Mouse (Mus musculus): ENCODE data around the gene Ppm1j.

The Ppm1j gene

DNA sequence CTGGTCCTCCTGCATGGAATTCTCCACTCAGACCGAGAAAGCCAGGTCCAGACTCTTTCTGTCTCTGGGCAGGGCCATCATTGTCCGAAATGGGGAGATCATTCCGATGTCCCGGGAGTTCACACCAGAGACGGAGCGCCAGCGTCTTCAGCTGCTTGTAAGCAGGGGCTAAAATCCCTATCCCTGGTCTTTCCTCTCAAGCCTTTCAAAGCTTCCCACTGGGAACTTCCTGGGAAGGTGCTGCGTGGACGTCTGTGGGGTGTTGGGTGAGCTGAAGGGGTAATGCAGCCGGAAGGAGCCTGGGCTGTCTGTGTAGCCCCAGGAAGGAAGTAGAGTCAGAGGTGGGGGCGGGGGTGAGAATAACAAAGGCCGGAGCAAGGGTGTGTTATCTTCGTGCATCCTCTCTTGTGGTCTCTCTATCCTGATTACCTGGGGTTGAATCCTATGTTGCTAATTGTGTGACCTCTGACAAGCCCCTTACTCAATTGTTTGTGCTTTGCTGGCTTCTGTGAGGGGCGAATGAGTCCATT is 3.2 kb downstream of the Ppm1j start:
- no peak for DNase-seq (ENCODE audit: low read depth, low spot score)

DNA sequence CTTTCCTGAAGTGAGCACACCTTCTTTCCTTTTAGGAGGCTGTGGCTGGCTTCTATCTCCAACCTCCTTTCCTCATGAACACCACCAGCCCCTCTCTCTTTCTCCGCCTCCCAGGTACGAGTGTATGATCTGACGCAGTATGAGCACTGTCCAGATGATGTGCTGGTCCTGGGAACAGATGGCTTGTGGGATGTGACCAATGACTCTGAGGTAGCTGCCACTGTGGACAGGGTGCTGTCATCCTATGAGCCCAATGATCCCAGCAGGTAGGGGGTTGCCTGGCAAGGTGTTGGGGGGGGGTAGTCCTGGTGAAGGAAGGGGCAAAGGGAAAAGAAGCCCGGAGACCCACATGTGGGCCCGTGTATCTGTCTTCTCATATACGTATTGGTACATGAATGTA is 4.4 kb downstream of the Ppm1j start:
- DNase-seq (ENCODE audit: low read depth, low spot score): no peak

DNA sequence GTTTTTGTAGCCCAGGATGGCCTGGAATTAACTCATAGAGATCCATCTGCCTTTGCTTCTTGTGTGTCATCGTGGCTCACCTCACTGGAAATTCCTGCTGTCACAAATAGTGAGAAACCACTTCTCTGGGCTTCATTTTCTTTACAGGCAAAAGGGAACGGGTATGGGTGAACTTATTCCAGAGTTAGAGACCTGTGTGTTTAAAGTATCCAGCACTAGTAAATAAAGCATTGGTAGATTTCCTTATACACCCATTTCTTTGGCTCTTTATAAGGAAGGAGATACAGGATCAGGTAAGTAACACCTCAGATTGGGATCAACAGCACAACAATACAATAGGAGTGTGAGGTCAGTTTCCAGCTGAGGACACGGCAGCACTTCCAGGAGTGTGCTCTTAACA is 7.2 kb downstream of the Ppm1j start, which contains the start of gene Rhoc:
Rhoc (plus strand) TSS at position 301 of the 400 bp plus-strand sequence.
- no peak for DNase-seq (ENCODE audit: low read depth, low spot score)

DNA sequence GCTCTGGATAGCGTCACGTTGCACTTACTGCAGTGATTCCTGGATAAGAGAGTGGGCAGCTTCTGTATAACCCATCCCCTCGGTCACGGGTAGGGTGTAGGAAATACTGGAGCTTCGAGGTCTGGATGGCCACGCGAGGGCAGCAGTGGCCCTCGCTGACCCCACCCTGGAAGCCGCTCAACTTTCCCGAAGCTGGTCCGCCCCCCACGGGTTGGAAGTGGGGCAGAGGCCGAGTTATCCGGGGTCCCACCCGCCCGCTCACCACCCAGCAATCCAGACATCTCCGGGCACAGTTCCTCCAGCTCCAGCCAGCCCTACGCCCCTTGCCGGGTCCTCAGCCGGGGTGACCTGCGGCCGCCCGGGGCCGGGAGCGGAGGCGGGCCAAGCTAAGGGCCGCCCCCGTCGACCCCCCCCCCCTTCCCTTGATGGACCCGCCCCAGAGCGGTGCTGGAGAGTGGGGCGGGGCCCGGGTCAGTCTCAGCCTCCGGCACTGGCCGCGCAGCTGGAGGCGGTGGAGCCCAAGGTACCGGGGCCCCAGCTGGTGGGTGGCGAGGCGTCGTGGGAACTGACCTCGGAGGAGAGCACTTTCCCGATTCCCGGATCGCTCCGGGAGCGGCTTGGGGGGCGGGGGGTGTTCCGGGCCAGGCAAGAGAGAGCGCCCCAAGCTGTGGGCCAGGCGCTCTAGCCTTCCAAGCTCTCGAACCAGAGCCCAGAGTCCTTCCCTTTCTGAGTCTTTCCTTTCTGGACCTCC is 7.9 kb downstream of the Ppm1j start:
- peak; percentile 86 for DNase-seq (ENCODE audit: low read depth, low spot score)

DNA sequence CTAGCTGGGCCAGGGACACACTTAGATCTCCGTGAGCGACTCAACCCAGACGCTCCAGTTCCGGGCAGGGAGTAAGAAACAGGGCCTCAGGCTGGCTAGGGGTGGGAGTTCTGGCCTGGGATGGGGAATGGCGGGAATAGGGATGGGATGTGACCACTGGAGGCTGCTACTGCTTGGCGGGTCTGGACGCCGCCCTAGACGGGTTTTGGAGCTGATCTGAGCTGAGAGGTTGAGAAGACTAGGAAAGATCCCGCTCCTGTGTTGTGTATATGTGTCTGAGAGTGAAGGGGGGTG is 8.4 kb downstream of the Ppm1j start:
- peak; percentile 68 for DNase-seq (ENCODE audit: low read depth, low spot score)

DNA sequence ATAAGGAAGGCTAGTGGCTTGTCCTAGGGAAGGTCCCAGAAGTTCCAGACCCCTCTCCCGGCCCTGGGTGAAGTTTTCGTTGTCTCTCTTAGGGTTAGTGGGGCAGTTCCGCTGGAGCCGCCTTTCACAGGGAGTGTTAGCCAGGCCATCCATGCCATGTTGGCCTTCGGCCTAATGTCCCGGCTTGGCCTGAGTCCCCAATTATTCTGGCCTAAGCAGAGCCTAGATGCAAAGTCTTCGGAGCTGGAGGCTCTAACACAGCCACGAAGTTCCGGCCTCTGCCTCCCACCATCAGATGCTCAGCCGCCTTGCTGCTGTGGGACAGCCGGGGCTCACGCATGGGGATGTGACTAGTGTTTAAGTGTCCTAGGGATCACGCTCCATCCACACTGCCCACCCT is 9.0 kb downstream of the Ppm1j start:
- peak; percentile 64 for DNase-seq (ENCODE audit: low read depth, low spot score)

DNA sequence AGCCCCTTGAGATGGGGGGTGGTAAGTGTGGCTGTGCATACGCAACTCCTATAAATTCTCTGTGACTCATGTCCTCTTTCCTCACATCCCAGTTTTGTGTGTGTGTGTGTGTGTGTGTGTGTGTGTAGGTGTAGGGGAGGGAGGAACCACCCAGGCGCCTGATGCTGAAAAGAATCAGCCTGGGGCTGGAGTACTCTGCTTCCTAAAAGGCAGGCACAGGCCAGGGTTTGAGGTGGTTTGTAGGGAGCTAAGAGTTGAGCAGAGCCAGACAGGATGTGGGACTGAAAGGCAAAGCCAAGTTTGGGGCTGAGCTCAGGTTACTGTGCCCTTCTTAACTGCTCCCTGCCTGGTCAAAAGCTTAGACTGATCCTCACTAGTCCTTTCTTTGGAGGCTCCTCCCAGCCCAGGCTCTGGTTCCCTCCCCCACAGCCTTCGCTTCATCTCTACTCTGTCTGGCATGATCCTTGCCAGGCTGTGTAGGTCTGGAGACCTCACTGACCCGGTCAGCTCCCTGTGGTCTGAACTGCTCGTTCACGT is 9.6 kb downstream of the Ppm1j start:
- DNase-seq (ENCODE audit: low read depth, low spot score): peak; percentile 96

DNA sequence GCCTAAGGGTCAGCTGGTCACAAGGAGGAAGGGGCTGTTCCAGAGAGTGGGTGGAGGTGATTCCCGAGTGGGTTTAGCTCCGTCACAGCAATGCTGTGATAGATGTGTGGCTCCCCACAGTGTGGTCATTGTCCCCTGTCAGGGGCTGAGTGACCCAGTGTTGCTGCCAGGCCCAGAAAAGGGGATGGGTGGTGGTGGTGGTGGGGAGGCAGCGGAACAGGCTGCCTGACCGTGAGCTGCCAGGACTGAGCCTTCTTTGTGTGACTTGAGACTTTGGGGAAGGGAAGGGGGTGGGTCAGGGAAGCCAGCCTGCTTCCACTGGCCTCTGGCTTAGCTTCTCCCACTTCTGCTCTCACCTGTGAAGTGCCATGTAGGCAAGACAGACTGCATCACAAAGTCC is 10.2 kb downstream of the Ppm1j start:
- no peak for DNase-seq (ENCODE audit: low read depth, low spot score)

DNA sequence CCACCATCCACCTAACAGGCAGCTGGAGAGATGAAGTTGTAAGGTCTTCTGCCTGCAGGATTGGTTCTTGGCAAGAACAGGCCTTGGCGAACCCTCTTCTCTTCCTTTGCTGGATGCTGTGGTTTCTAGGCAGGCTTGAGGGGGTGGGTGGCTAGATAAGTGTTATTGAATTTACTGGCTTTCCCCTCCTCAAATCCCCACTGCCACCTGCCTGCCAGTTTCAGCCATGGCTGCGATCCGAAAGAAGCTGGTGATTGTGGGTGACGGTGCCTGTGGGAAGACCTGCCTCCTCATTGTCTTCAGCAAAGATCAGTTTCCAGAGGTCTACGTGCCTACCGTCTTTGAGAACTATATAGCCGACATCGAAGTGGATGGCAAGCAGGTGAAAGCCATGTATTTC is 10.8 kb downstream of the Ppm1j start:
- DNase-seq (ENCODE audit: low read depth, low spot score): no peak

DNA sequence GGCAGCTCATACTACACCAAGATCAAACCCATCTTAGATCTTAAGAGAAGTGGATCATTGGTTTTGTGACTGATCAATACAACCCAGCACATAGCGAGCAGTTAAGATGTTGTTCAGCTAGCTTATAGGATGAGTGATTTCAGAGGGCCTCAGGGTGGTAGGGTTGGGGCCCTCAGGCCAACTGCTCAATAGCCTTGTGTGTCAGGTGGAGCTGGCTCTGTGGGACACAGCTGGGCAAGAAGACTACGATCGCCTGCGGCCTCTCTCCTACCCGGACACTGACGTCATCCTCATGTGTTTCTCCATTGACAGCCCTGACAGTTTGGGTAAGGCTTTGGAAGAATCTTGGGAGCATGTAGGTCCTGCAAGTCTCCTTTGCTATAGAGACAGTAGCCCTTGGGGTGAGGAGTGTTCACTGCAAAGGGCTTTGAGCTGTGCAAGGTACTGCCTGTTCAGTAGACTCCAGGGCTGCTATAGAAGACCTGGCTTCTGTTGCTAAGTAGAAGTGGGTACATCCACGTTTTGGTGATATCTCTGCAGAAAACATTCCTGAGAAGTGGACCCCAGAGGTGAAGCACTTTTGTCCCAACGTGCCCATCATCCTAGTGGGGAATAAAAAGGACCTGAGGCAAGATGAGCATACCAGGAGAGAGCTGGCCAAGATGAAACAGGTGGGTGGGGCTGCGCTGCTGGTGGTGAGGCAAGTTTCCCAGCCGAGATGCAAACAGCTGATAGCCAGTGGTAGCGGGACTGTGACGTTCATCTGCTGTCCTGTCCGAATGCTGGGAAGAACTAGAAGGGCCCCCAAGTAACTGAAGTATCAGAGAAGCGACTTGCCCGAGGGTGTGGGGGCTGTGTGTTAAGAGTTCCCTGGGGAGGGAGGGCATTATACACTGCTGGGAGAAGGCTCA is 11.8 kb downstream of the Ppm1j start:
- DNase-seq (ENCODE audit: low read depth, low spot score): no peak

DNA sequence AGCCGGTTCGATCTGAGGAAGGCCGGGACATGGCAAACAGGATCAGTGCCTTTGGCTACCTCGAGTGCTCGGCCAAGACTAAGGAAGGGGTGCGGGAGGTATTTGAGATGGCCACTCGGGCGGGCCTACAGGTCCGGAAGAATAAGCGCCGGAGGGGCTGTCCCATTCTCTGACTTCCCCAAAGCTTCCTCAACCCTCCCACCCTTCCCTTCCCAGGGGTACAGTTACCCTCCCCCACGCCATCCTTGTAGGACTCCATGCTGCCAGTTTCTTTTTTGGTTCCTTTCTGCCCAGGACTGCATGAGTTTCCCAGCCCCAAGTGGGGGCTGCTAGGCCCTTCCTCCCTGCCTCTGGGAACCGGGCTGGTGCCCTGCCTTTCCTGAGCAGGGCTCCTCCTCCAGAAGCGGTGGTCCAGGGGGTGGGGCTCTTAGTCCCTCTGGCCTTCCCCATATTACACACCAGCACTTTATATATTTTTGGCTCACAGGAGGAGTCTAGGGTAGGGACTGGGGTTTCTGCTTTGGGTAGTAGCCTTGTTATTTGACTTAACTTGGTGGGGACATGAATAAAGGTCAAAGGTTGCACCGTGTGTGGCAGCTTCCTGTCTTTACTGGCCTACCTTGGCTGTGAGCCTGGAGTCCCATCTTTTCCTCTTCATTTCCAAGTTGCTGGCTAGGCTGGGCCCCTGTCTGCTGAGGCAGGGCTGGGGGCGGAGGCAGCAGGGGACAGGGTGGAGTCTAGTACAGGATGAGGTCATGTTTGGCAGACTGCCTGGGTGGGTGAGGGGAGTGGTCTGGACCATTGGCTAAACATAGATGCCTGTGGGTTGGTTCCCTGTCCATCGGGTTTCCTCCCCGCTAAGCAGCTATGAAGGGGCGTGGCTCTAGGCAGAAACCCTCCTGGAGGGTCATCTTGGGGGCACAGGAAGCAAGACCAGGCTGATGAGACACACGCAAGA is 13.3 kb downstream of the Ppm1j start:
- peak; percentile 95 for DNase-seq (ENCODE audit: low read depth, low spot score)

DNA sequence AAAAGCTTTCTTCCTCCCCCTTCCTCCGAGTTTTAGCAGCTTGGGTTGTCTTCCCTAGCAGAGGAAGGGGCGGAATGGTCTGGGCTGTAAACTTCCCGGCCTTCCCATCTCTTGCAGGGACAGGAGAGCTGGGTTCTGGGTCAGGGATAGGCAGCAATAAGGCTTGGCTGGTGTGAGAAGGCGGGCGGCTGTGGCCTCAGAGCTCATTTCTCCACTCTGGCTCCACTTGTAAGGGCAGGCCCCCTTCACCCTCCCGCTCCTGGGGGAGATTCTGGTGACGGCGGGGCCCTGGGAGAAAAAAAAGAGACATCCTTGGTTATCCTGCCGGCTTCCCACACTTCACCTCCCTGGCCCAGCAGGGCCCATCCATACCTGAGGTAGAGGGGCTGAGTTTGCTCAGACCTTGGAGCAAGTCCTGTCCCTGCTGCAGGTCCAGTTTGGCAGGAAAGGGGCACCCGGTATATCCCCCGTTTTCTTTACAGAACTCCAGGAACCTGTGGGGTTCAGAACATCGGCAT is 14.2 kb downstream of the Ppm1j start:
- no peak for DNase-seq (ENCODE audit: low read depth, low spot score)

DNA sequence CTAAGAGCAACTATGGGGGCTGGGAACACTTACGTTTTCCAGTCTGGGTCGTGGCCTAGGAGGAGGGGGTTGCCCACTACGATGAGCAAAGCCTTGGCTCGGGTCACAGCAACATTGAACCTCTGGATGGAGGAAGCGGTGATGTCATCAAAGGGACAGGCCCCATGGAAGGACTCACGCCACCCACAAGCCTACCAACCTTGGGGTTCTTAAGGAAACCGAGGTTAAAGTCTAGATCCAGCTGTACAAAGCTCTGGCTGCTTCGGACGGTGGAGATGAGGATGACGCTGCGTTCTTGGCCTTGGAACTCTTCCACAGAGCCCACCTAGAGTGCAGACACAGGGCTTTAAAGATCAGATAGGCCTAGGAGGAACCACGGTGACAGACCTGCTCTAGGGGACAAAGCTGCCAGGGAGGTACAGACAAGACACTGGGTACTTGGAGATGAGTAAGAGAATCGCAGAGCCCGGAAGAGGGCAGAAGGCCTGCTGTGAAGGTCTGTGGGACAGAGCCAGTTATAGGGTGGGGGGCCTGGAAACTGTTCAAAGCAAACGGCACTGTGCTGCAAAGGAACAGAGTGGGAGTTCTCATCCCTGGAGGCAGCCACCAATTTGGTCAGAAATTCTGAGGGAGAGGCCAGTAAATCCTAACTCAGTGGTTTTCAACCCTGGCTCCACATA is 14.9 kb downstream of the Ppm1j start:
- DNase-seq (ENCODE audit: low read depth, low spot score): no peak

DNA sequence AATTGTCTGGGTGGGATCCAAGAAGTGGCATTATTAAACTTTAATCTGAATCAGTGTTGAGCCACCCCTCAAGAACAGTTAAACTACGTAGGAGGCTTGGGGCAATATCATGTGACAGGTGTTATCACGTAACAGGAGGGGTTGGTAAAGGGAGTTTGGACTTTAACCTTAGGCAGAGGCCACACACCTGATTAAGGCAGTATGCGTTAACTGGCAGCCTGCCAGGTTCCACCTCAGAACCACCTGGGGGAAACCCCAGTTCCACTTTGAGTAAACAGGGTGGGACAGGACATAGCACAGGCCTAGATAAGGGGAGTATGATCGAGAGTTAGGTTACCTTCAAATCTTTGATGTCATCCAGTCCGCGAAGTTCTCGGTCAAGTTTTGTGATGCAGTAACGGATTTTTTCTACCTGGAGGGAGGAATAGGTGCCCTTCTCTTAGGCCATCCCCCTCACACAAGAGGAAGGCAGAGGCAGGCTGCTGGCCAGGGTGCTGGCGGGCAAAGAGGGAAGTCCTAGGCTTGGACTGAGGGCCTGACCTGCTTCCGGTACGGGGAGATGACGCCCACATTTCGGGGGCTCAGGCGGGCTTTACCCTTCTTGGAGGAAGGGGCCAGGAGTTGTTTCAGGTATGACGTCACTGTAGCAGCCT is 15.7 kb downstream of the Ppm1j start:
- no peak for DNase-seq (ENCODE audit: low read depth, low spot score)

DNA sequence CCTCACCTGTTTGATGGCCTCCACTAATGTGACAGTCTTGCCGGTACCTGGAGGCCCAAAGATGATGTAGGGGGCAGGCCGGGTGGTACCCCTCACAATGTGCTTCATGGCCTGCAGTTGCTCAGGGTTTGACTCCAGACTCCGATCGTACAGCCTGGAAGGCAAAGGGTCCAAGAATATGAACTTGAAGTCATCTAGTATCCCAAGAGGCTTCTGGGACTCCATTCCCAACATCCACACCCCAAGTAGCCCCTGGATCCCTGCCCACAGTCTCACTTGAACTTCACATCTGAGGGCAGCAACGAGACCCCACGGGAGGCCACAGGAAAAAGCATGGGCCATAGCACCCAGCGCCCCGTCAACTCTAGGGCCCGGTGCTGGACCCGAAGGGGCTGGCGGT is 19.8 kb downstream of the Ppm1j start:
- DNase-seq (ENCODE audit: low read depth, low spot score): no peak

DNA sequence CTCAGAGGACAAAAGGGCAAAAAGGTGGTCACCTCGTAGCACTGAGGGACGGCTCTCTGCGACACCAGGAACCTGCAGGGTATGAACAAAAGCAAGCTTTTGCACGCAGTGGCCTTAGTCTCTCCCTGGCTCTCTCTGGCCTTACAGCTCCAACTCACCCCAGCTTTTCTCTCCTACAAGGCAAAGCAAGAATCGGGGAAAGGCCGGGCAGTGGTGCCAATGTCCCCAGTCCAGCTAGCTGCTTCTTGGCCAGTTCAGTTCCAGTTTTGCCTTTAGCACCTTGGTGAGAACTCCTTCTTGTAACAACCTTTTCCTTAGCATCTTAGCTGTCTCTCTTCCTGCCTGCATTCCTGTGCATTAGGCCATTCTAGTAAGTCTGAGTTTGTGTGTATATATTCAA is 20.6 kb downstream of the Ppm1j start:
- DNase-seq (ENCODE audit: low read depth, low spot score): no peak

DNA sequence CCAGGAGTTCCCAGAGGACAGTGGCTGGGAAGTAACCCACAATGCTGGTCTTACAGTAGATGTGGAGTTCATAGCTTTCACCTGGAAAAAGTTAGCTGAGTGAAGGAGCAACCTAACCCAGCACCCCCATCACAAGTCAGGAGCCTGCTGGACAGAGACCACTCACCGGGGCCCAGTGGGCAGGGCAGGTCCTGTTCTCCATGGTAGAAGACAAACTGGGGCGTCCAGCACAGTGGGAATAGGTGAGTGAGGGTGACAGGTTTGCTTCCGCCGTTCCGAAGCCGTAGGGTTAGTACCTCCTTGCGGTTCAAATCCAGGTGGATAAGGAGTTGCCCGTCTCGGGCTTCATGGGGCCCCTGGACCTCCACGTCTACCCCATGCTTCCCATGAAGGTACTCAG is 23.5 kb downstream of the Ppm1j start:
- no peak for DNase-seq (ENCODE audit: low read depth, low spot score)

DNA sequence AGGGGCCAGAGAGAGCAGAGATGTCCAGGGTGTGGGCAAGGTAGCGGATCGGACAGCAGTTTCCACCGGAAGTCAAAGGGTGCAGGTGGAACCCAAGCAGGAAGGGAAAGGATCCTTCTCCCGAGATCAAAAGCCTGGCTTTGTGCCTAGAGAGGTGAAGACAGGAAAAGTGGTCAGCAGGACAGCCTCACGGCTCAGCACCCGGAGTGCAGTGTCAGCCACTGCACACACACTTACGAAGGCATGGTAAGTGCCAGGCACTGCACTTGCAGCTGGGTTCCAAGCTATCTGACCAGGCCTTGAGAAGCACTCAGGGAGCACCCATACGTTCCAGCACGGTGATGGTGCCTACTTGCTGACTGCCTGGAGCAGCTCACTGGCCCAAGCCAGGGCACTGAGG is 24.7 kb downstream of the Ppm1j start:
- no peak for DNase-seq (ENCODE audit: low read depth, low spot score)

DNA sequence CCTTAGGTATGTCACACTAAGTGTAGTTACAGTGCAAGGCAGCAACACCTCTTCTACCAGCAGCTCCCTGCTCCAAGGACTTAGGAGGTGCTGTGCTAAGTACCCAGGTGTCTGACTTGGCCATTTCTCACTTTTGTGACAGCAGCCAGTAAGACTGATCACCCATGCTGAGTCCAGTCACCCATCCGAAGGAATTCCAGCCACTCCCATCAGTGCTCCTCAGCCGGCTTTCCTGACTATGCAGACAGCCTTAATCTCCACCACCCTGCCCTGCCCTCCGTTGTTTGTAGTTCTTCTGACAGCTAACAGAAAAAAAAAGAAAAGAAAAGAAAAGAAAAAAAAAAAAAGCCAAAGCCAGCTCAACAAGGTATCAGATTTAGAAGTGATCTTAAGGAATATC is 30.9 kb downstream of the Ppm1j start:
- DNase-seq (ENCODE audit: low read depth, low spot score): no peak

DNA sequence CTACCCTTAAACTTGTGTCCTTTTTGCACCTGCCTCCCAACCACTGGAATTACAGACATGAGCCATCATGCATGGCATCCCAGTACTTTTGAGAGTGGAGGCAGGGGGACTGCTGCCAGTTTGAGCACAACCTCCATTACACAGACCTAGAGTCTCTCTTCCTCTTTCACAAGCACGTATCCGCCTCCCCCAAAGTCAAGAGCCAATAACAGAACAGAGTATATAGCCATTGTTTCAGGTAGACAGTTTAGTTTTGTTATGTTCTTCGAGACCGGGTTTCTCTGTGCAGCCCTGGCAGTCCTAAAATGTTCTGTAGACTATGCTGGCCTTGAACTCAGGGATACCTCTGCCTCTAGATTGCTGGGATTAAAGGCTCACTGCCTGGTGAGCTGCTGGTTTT is 31.4 kb downstream of the Ppm1j start:
- DNase-seq (ENCODE audit: low read depth, low spot score): no peak
